Mouse (Mus musculus): ENCODE measurements around the gene Gm49395.

Gene Gm49395

GRCm38 (mm10) chr13:115098227-115098626 is 3.5 kb downstream of the Gm49395 start:
- no peak for DNase-seq

- DNase-seq: no peak
Measured at GRCm38 (mm10) chr13:115096965-115097364, 4.8 kb downstream of the Gm49395 start.

DNA sequence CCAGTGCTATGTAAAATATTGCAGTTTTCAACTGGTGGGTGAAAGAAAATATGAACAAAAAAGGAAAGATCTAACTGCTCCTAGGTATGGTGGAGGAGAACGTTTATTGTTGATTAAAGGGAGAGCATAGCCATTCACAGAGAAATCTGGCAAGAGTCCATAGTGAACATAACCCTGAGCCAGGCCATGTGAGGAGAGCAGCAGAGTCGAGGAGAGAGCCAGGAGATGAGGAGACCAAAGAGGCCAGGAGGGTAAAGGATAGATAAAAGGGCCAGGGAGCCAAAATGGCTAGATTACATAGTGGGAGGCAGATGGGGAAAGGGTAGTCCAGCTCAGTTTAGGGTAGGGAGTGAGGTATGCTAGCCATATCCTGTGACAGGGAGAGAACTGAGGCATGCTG is 5.5 kb downstream of the Gm49395 start:
- no peak for DNase-seq

- no peak for DNase-seq
Measured at GRCm38 (mm10) chr13:115095392-115095791, 6.3 kb downstream of the Gm49395 start.

DNA sequence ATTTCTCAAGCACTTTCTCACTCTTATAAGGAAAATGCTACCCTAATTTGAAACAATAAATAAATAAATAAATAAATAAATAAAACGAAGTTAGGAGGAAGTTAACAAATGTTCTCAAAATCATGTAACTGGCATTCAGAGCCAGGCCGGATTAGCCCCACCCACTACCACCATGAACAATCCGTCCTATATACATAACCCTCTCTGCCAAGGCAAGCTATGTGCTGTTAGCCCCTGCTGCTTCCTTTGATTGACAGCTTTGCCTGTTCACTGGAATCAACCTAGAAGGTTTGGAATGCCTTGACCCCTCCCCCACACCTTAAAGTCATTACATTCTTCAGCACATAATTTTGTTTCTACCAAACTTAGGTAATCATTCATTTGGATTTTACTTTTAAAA is 10.2 kb downstream of the Gm49395 start:
- no peak for DNase-seq

- DNase-seq: no peak
Measured at GRCm38 (mm10) chr13:115090977-115091445, 10.7 kb downstream of the Gm49395 start.

- peak; percentile 97 for DNase-seq
Measured at GRCm38 (mm10) chr13:115090069-115090976, 11.4 kb downstream of the Gm49395 start, which contains the start of gene Pelo. Gene Pelo, minus strand, starts transcription at chr13:115090186.

DNA sequence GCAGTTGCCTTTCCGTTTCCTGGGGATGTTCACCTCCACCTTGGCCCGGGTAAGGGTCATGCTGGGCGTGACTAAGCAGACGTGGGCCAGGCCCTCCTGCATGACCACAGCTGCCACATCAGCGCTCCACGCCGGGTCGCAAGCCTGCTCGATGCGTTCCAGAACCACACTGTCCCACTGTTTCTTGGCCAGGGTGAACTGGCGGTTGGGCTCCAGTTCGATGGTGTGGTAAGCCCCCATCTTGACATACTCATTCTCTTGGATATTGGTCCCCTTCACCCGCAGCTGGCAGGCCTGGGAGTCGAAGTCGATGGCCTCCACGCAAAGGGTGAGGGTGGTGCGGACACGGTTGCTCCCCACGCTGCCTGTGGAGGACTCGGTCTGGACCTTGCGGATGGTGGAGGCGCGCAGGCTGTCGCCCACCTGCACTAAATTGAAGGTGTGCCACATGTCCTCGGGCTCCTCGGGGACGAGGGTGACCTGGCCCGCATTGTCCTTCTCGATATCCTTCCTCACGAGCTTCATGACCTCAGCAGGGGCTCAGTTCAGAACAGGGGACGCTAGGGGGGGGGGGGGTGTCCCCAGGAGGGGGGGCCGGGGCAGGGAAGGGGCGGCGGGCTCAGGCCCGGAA is 12.2 kb downstream of the Gm49395 start:
- DNase-seq: peak; percentile 34

DNA sequence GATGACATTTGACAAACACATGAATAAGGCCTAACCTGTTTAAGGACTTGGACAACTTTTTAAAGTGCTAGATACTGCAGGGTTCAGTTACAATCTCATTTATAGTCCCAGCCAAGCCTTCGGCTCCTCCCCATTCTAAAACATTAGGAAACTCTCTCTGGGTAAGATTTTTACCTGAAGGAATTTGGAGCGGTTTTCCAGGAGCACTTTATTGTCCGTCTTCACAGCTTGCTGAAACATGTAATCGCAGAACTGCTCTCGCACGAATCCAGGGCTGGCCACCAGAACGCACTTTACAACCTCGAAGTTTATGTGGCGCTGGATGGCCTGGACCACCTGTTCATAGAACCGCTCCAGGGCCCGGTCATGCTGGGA is 12.7 kb downstream of the Gm49395 start:
- no peak for DNase-seq

DNA sequence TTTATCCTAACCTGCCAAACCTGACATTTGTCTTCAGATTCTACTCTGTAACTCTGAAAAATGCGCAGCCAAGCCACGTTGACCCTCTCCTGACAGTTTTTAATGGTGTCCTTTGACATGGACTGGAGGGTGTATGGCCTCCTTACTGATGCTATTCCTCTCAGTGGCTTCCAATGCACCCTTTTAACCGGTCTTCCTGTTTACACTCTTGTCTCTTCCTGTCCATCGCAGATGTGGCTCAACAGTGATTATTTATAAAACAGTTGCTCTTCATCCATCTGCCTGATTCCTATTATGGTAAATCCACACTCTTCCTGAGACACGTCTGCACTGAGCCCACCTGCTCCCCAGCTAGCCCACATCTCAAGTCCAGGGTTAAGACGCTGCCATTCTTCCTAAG is 15.7 kb downstream of the Gm49395 start:
- DNase-seq: peak; percentile 37

- no peak for DNase-seq
Measured at GRCm38 (mm10) chr13:115082339-115082738, 19.4 kb downstream of the Gm49395 start.

GRCm38 (mm10) chr13:115079996-115080585 is 21.6 kb downstream of the Gm49395 start:
- no peak for DNase-seq

DNA sequence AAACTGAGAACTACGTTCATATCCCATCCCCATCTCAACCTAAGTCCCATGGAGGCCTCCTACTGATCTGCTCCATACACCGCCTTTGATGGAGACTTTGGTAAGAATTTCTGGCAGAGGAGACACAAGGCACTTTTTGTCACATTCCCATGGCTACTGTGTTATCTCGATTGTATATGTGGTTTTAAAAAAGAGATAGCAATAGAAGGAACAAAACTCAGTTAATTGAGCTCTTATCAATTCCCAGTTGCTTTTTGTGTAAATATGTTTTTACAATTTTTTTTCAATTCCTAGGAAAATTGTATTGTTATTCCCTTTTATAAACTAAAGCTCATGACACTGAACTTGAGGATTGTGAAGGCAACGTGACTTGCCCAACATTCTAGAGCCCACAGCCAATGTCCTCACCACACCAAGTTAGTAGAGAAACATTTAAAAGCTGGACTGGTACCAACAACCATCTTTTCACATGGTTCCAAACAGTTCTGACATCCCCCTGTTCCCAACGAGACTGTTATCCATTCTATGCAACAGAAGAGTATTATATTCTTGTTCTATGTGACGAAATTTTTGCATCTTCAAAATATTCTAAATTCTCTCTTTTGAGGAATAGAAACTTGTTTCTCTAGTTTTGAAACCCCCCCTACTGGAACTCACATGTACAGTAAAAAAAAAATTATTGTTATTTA is 22.6 kb downstream of the Gm49395 start:
- DNase-seq: no peak

DNA sequence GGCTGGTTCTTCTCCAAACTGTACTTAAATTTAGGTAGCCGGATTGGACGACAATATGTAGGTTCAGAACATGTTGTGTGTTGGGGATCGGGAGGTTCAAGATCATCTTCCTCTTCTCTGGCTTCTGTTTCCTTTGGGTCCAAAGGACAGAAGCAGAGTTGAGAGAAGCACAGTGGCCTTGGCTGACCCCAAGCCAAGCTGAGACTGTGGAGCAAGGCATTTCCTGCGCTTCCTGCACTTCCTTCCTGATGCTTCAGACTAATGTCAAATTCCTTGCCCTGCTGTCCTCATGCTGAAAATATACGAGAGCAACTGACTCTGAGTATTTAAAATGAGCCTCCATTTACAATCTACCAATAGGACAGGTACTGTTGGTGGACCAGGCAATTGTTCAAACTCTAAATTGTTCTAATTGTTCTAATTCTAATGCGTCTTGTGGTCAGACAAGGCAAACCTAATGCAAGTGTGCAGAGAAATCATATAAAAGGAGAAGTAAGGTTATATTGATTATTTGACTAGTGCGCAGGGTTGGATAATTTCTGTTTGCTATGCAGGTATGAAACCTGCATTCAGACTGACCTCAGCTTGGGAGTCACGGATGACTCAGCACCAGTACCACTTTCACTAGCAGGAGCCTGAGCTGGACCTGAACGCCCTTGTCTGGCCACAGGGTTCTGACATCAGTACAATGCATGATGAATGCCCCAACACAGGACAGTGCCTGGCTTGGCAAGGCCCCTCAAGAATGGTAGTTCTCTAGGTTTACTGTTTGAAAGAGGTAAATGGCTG is 24.2 kb downstream of the Gm49395 start:
- peak; percentile 53 for DNase-seq

DNA sequence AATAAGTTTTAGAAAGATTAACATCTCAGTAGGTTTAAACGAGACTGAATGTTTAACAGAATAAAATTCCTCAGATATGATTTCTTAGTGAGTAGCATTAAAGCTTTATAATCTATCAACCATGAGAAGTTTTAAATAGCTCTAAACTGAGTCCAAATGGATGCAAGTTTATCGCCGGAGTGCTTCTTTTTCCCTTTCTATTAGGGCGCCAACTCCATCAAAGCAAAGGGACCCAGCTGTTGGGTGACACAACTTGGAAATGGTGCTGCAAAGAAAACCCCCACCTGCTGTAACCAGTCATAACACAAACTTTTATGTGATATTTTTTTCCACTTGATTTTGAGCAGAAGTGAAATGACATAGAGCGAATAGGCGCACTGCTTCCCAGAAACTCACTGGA is 29.3 kb downstream of the Gm49395 start:
- peak; percentile 22 for DNase-seq

GRCm38 (mm10) chr13:115071431-115071830 is 30.3 kb downstream of the Gm49395 start:
- DNase-seq: peak; percentile 78

- no peak for DNase-seq
Measured at GRCm38 (mm10) chr13:115067968-115068330, 33.8 kb downstream of the Gm49395 start.

GRCm38 (mm10) chr13:115067324-115067967 is 34.3 kb downstream of the Gm49395 start:
- no peak for DNase-seq

DNA sequence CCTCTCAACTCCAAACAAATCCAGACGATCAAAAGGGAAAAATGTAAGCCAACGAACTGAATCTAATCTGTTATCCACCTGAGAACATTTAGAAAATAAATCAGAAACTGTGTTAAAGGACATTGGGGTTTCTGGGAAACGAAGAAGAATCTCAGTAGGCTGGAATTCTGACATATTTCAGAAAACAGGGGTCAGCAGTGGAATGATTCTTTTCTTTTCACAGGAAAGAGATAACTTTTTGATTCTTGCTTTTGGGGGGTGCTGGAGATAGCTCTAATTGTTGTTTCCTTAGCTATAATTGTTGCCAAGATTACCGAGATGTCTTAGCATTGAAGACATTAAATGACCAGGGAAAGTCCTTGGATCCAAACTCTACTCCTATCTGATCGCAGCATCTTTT is 44.2 kb downstream of the Gm49395 start:
- no peak for DNase-seq

GRCm38 (mm10) chr13:115054783-115055182 is 46.9 kb downstream of the Gm49395 start:
- no peak for DNase-seq

DNA sequence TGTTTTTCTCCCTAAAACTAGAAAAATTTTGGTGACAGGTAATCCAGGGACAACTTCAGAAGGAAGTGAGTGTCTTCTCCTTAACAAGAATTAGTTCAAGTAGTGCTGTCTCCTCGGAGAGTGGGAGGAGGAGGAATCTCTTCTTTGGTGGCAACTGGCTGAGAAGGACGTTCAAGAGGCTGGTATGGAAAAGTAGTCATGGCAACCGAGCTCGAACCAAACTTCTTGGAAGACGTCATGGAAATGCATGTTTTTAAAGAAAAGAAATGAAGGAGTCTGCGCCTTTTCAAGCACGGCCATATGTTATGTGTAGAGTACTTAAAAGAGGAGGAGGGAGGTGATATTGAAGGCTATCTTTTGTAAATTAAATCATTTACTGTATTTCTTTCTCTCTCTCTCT is 49.2 kb downstream of the Gm49395 start:
- DNase-seq: no peak

Measured in lung, postnatal 36 days (tissue).